Mouse (Mus musculus) olfactory bulb, adult 2 months (tissue): ENCODE measurements around the gene Megf11.

Source experiments
- CTCF ChIP-seq: fragments of 200-500 bp; IDR thresholded peaks from 2 replicates; pipeline ENCODE4 v1.5.1; 2012; ENCODE audit warnings: low read depth, mild to moderate bottlenecking, low read length, moderate library complexity; ENCODE audit not compliant: insufficient read depth
- POLR2A ChIP-seq: fragments of 200-500 bp; IDR thresholded peaks from 2 replicates; pipeline ENCODE4 v1.6.1; 2012; ENCODE audit warnings: mild to moderate bottlenecking, low read depth, low read length, moderate library complexity; ENCODE audit not compliant: insufficient read depth

GRCm38 (mm10) chr9:64652841-64653361, 267.5 kb downstream of the Megf11 start:
- TF ChIP-seq POLR2A (no peak), CTCF (no peak)
